Mouse (Mus musculus) retina, adult 2 months (tissue): ENCODE measurements around the gene Trappc4.
A peak's percentile ranks its signal among the peaks of the same experiment; 100 is the strongest.
"Not testable (repeated sequence)": the region's sequence is repeated elsewhere in the genome, so short reads cannot be mapped to it uniquely, and the experiment has no call there.

ENCODE experiments used
- DNase-seq: peaks from one replicate; pipeline ENCODE4 v3.0.0-alpha.2; 2012; ENCODE audit warnings: low read depth, low spot score

The Trappc4 gene

GRCm38 (mm10) chr9:44406906-44407751 is at the start of gene Trappc4, which contains the start of gene Rps25:
Trappc4 (minus strand) TSS chr9:44407600.
Rps25 (plus strand) TSS chr9:44407139.
- DNase-seq: peak; percentile 96

GRCm38 (mm10) chr9:44454891-44455220 is 47.5 kb upstream of the Trappc4 start, which contains the start of gene Upk2:
Upk2 (minus strand) TSS chr9:44454976.
- DNase-seq: no peak

GRCm38 (mm10) chr9:44454132-44454890 is 46.9 kb upstream of the Trappc4 start:
- peak; percentile 52 for DNase-seq

GRCm38 (mm10) chr9:44450387-44450786 is 43.0 kb upstream of the Trappc4 start:
- no peak for DNase-seq

- DNase-seq: not testable (repeated sequence)
These were observed 37.1 kb upstream of the Trappc4 start for GRCm38 (mm10) chr9:44444402-44445025.

- DNase-seq: no peak
These were observed 33.6 kb upstream of the Trappc4 start, which contains the start of gene Foxr1 for GRCm38 (mm10) chr9:44440961-44441360. Foxr1 (minus strand) TSS chr9:44441136.

GRCm38 (mm10) chr9:44435747-44436146 is 28.3 kb upstream of the Trappc4 start:
- no peak for DNase-seq

GRCm38 (mm10) chr9:44432577-44433185 is 25.3 kb upstream of the Trappc4 start:
- DNase-seq: no peak

GRCm38 (mm10) chr9:44423576-44423975 is 16.2 kb upstream of the Trappc4 start:
- DNase-seq: no peak

- DNase-seq: no peak
These were observed 13.0 kb upstream of the Trappc4 start for GRCm38 (mm10) chr9:44420280-44420898.

GRCm38 (mm10) chr9:44419730-44420129 is 12.3 kb upstream of the Trappc4 start:
- not testable (repeated sequence) for DNase-seq

GRCm38 (mm10) chr9:44418519-44419385 is 11.4 kb upstream of the Trappc4 start, which contains the start of gene Ccdc84:
Ccdc84 (minus strand) TSS chr9:44418569.
- DNase-seq: no peak

GRCm38 (mm10) chr9:44417892-44418363 is 10.5 kb upstream of the Trappc4 start:
- peak; percentile 87 for DNase-seq

GRCm38 (mm10) chr9:44417156-44417891 is 9.9 kb upstream of the Trappc4 start:
- DNase-seq: no peak

- DNase-seq: no peak
These were observed 5.4 kb upstream of the Trappc4 start for GRCm38 (mm10) chr9:44412781-44413180.

- DNase-seq: no peak
These were observed 4.9 kb upstream of the Trappc4 start for GRCm38 (mm10) chr9:44412306-44412705.

- DNase-seq: no peak
These were observed 4.3 kb upstream of the Trappc4 start for GRCm38 (mm10) chr9:44411601-44412130.

- DNase-seq: no peak
These were observed 3.4 kb upstream of the Trappc4 start for GRCm38 (mm10) chr9:44410647-44411336.
